Mouse (Mus musculus) intestine, embryonic 15.5 days (tissue): ENCODE data around the gene Ric1. TPM values are rescaled to one million over a fixed set of nuclear protein-coding genes. Genes with fewer than 3 reads are reported as not detected.

ENCODE experiments used
- ATAC-seq: fragments of 200-750 bp; cut with Nextera tagmentation; 2 replicates; pipeline ENCODE4 v1.8.0; 2017; ENCODE audit warnings: moderate TSS enrichment, moderate library complexity
- H3K27ac ChIP-seq: fragments of 300-500 bp; sonication (generic); 2 replicates; pipeline ENCODE4 v1.5.1; 2015; ENCODE audit warnings: mild to moderate bottlenecking, inconsistent platforms
- H3K27me3 ChIP-seq: fragments of 300-500 bp; sonication (generic); replicated peaks from 2 replicates; pipeline ENCODE4 v1.6.1; 2015; ENCODE audit warnings: inconsistent platforms
- H3K36me3 ChIP-seq: fragments of 300-500 bp; sonication (generic); 2 replicates; pipeline ENCODE4 v1.6.1; 2015; ENCODE audit warnings: inconsistent platforms
- H3K4me1 ChIP-seq: fragments of 300-500 bp; sonication (generic); replicated peaks from 2 replicates; pipeline ENCODE4 v1.6.1; 2015; ENCODE audit warnings: inconsistent platforms
- H3K4me2 ChIP-seq: fragments of 300-500 bp; sonication (generic); replicated peaks from 2 replicates; pipeline ENCODE4 v1.6.1; 2015; ENCODE audit warnings: mild to moderate bottlenecking, inconsistent platforms
- H3K4me3 ChIP-seq: fragments of 300-500 bp; sonication (generic); replicated peaks from 2 replicates; pipeline ENCODE4 v1.5.1; 2015; ENCODE audit warnings: inconsistent platforms
- H3K9ac ChIP-seq: fragments of 300-500 bp; sonication (generic); 2 replicates; pipeline ENCODE4 v1.6.1; 2015; ENCODE audit warnings: inconsistent platforms
- H3K9me3 ChIP-seq: fragments of 300-500 bp; sonication (generic); 2 replicates; pipeline ENCODE4 v1.6.1; 2016; ENCODE audit warnings: inconsistent platforms
- WGBS: fragments of 180-500 bp; shearing (Covaris S2); methylation state at CpG from one replicate; pipeline ENCODE4 v1.1.7; 2015; 5-methylcytosine and 5-hydroxymethylcytosine counted together
- polyA plus RNA-seq: library from polyadenylated mRNA; unstranded; fragments of >200 nt; fragmentation: Nextera tagmentation; extraction: Ambion mirVana; gene quantifications from 2 replicates; pipeline ENCODE4 v1.2.1, GENCODE M21; 2015

Ric1 gene
- polyA plus RNA-seq, 1 experiment from 2014 or later, result 12.3 TPM

DNA sequence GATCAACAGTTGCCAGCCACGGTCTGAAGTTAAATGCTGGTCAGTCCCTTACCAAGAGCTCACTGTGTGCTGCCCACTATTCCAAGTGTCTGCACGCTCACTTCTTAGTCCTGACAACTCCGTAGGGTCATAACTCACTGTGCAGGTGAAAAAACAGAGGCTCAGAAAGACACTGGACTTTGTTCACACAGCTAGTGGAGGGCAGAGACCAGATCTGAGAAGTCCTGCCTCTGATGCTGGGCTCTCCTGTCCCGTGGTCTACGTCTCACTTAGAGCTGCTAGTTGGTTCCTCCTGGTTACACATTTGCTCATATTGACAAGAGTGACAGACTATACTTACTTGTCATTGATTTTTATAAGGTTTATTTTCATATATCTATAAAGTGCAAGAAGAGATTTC, 76.9 kb downstream of the Ric1 start:
- H3K4me3 ChIP-seq, result no peak overlapping the region
- WGBS, result 81% methylated on average over 5 of the region's 5 CpGs
- no peak for ATAC-seq

DNA sequence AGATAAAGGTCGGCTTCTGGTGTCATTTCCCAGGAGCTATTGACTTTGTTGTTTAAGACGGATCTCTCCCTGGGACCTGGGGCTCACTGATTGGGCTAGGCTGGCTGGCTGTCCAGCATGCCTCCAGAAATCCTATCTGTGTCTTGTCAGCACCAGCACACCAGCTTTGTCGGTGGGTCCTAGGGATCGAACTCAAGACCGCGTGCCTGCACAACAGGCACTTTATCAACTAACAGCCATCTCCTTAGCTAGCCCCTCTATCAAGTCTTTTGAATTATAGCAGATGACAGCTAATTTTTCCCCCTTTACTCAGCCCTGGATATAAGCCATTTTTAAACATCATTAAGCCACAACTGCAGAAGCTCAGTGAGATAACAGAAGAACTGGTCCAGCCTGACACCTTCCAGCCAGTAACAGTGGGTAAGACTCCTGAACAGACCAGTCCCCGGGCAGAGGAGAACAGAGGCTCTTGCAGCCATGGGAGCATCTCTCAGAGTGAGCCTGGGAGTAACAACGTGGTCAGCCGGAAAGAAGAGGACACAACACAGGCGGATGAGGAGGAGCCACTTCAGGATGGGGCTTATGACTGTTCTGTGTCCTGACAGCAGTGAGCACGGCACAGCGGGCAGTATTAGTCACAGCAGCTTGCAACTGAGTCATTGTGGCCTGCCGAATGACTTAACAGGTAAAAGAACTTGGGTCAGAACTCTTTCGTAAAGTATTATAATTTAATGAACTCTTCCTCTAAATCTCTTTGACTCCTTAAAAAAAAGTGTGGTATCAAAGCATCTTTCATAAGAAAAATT, 81.7 kb downstream of the Ric1 start:
- H3K9me3 ChIP-seq, result no peaks in the 10 kb centered on the region
- no peak overlapping the region for H3K9ac ChIP-seq
- no peak overlapping the region for H3K27ac ChIP-seq
- no peaks in the 10 kb centered on the region for H3K4me1 ChIP-seq
- H3K27me3 ChIP-seq, result no peaks in the 10 kb centered on the region
- peaks cover 21% of the 10 kb centered on the region for H3K36me3 ChIP-seq
- no peak for ATAC-seq
- no peak overlapping the region for H3K4me2 ChIP-seq
- WGBS, result 84% methylated on average over 14 of the region's 14 CpGs
- no peak overlapping the region for H3K4me3 ChIP-seq

More for the DNA sequence above, 76.9 kb downstream of the Ric1 start:
- H3K4me2 ChIP-seq, result no peak overlapping the region
- no peaks in the 10 kb centered on the region for H3K9me3 ChIP-seq
- H3K9ac ChIP-seq, result no peak overlapping the region
- no peaks in the 10 kb centered on the region for H3K4me1 ChIP-seq
- no peak overlapping the region for H3K27ac ChIP-seq
- H3K36me3 ChIP-seq, result peaks cover 30% of the 10 kb centered on the region
- H3K27me3 ChIP-seq, result no peaks in the 10 kb centered on the region

DNA sequence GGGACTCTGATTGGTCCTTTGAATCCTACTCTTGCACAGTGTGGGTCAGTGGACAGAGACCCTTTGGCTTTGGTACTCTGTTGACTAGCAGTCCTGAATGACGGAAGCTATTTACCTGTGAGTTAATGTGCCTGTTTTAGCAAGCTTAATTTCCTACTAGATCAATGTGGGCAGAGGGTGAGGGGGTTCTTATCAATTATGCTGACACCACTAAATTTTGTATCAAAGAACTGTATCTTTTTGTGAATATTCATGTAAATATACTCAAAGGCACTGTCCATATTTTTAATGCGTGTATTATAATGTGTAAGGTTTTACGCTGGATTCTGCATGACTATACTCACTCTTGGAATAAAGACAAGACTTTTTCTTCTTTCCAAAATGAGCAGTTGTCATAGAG, 82.6 kb downstream of the Ric1 start:
- Histone ChIP-seq H3K9ac (no peak overlapping the region), H3K27ac (no peak overlapping the region), H3K36me3 (peaks cover 18% of the 10 kb centered on the region), H3K4me2 (no peak overlapping the region), H3K4me1 (no peaks in the 10 kb centered on the region), H3K4me3 (no peak overlapping the region), H3K27me3 (no peaks in the 10 kb centered on the region), H3K9me3 (no peaks in the 10 kb centered on the region)
- ATAC-seq, result no peak
- 91% methylated on average over 3 of the region's 3 CpGs for WGBS

DNA sequence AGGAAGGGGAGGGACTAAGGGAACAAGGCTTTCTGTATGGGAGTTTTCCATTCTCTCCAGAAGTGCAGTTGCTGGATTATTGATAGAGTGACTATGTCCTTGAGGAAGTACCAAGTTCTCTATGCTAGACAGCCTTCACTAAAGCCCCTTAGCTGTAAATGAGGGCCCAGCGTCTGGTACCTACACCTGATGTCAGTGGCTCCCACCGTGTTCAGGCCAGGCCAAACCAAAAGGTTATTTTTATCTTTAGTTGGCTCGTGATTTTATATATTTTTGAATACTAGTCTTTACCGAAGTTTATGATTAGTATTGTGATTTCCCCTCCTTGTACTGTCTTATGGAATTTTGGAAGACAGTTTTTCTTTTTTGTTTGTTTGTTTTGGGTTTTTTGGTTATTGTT, 85.4 kb downstream of the Ric1 start:
- WGBS, result 89% methylated on average over 4 of the region's 4 CpGs
- H3K36me3 ChIP-seq, result peaks cover 12% of the 10 kb centered on the region

DNA sequence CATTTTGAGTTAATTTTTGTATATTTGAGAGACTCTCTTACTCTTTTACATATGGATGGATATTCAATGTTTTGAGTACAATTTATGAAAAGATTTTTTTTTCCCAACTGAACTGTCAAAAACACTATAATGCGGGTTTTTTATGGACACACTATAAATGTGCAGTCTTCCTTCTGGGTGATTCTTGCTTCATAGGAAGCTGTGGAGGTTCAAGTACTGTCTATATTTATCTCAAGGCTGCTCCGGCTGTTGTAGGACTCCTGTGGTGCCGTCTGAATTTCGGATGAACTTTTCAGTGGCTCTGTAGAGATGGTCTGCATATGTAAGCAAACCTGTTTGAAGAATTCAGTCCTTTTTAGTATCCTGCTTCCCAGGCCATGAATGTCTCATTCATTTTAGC, 86.1 kb downstream of the Ric1 start:
- Histone ChIP-seq H3K9me3 (no peaks in the 10 kb centered on the region), H3K4me2 (no peak overlapping the region), H3K9ac (no peak overlapping the region), H3K27ac (no peak overlapping the region), H3K27me3 (no peaks in the 10 kb centered on the region), H3K36me3 (peaks cover 10% of the 10 kb centered on the region; the same call in 1 of the 2 replicates), H3K4me3 (no peak overlapping the region), H3K4me1 (no peaks in the 10 kb centered on the region)
- WGBS, result 67% methylated on average over 4 of the region's 4 CpGs
- ATAC-seq, result no peak

More for the DNA sequence above, 85.4 kb downstream of the Ric1 start:
- no peak overlapping the region for H3K4me2 ChIP-seq
- no peaks in the 10 kb centered on the region for H3K4me1 ChIP-seq
- H3K9ac ChIP-seq, result no peak overlapping the region
- no peak overlapping the region for H3K27ac ChIP-seq
- ATAC-seq, result no peak
- no peaks in the 10 kb centered on the region for H3K9me3 ChIP-seq
- no peak overlapping the region for H3K4me3 ChIP-seq
- no peaks in the 10 kb centered on the region for H3K27me3 ChIP-seq

DNA sequence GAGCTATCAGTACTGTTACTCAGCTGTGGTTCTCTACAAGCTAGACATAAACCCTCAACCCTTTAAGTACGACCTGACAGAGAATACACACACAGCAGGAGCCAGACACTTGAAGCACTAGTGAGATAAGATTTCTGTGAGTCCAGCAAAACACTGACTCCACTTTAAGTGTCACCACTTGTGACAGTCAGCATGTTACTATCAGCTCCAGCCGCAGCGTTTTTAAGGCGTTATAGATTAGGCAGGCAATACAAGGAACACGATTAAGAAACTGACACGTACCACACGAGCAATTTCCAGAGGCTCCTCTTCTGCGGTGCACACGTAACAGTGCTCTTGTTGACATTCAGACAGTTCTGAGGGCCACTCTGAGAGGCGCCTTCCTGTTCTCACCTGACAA, 88.8 kb downstream of the Ric1 start:
- WGBS, result 80% methylated on average over 10 of the region's 10 CpGs
- no peak overlapping the region for H3K4me3 ChIP-seq
- no peak overlapping the region for H3K9ac ChIP-seq
- no peak overlapping the region for H3K4me2 ChIP-seq
- no peaks in the 10 kb centered on the region for H3K4me1 ChIP-seq
- H3K27ac ChIP-seq, result no peak overlapping the region
- ATAC-seq, result peak; percentile 83
- H3K9me3 ChIP-seq, result no peaks in the 10 kb centered on the region
- no peaks in the 10 kb centered on the region for H3K27me3 ChIP-seq
- peaks cover 3% of the 10 kb centered on the region; the same call in 1 of the 2 replicates for H3K36me3 ChIP-seq

DNA sequence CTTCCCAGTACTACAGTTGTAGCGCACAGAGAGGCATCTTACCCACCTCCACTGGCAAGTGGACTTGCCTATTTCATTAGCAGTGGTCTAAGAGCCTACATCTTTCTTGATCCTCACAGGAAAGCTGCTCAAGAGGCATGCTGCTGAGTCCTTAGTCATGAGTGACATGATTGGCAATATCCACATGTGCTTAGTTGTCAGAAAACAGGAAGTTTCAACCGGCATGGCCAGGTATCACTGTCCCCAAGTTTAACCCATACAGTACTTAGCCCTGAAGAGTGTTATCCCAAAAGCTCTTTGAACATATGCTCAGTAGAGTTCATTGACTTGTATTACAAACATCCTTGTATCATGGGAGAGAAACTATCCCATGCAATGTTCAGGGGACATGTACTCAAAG, 90.0 kb downstream of the Ric1 start:
- WGBS, result 86% methylated on average over 2 of the region's 2 CpGs
- Histone ChIP-seq H3K27me3 (no peaks in the 10 kb centered on the region), H3K9ac (no peak overlapping the region), H3K4me2 (no peak overlapping the region), H3K36me3 (peaks cover 3% of the 10 kb centered on the region; the same call in 1 of the 2 replicates), H3K9me3 (no peaks in the 10 kb centered on the region), H3K4me1 (no peaks in the 10 kb centered on the region), H3K27ac (no peak overlapping the region), H3K4me3 (no peak overlapping the region)
- ATAC-seq, result no peak

DNA sequence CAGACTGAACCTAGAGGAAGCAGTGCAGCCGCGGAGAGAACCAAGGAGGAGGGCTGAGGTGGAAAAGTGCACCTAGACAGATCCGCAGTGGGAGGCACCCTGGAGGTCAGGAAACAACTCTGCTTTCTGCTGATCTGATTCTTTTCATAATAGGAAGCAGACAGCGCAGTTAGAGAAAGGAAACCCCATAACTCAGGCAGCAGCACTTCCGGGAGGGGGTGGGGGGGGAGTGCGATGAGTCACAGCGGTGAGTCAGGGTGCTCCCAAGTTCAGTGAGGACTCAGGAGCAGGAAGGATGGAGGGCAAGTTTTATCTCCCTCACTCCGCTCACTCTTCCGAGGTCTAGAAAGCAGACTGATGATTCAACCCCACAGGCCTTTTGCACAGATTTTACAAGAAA, 119.0 kb downstream of the Ric1 start:
- Histone ChIP-seq H3K36me3 (0 out of 2 replicates have a peak, but pooled peaks cover 4% of the 10 kb centered on the region), H3K4me2 (peak overlapping the region; percentile 41), H3K27ac (peak overlapping the region; percentile 24; the same call in 1 of the 2 replicates), H3K4me3 (no peak overlapping the region), H3K9ac (no peak overlapping the region), H3K9me3 (no peaks in the 10 kb centered on the region), H3K27me3 (no peaks in the 10 kb centered on the region), H3K4me1 (0 out of 2 replicates have a peak, but pooled peaks cover 4% of the 10 kb centered on the region)
- 26% methylated on average over 9 of the region's 9 CpGs for WGBS
- ATAC-seq, result peak; percentile 83

DNA sequence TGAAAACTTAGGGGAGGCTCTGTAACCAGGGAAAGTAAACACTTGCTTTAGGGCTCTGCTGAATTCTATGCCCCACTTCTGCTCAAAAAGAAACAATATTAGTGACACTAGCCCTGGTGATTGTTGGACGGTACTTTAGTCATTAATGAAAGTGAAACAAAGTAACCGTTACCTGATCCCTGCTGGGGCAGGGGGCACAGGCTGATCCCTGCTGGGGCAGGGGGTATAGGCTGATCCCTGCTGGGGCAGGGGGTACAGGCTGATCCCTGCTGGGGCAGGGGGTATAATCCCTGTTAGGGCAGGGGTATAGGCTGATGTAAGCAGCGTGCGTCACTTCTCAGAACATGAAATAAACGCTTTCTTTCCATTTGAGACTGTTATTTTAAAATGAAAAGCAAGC, 119.4 kb downstream of the Ric1 start:
- whole genome bisulfite sequencing, result 73% methylated on average over 5 of the region's 5 CpGs
- 0 out of 2 replicates have a peak, but pooled peaks cover 4% of the 10 kb centered on the region for H3K4me1 ChIP-seq
- H3K36me3 ChIP-seq, result 0 out of 2 replicates have a peak, but pooled peaks cover 4% of the 10 kb centered on the region
- ATAC-seq, result peak; percentile 25; the same call in 1 of the 2 replicates
- H3K9me3 ChIP-seq, result no peaks in the 10 kb centered on the region
- H3K27ac ChIP-seq, result no peak overlapping the region
- peak overlapping the region; percentile 9; the same call in 1 of the 2 replicates for H3K4me2 ChIP-seq
- H3K9ac ChIP-seq, result no peak overlapping the region
- H3K4me3 ChIP-seq, result no peak overlapping the region
- H3K27me3 ChIP-seq, result no peaks in the 10 kb centered on the region

DNA sequence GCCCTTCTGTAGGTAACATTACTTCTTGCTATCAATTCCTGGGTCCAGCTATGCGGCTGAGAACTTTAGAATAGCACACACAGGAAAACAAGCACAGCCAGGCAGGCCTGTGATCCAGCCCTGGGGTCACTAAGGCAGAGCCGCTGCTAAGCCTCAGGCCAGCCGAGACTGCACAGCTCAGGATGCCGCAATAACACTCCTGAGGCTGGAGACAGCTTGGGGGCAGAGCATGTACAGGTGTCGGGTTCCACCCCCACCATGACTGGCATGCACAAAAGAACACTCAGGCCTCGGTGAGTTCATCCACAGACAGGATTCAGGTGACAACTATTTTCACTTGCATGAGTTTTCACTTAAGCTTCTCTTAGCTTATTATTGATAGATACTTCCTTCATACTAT, 120.1 kb downstream of the Ric1 start:
- Histone ChIP-seq H3K9me3 (no peaks in the 10 kb centered on the region), H3K9ac (no peak overlapping the region), H3K4me2 (no peak overlapping the region), H3K36me3 (0 out of 2 replicates have a peak, but pooled peaks cover 4% of the 10 kb centered on the region), H3K4me3 (no peak overlapping the region), H3K4me1 (0 out of 2 replicates have a peak, but pooled peaks cover 4% of the 10 kb centered on the region), H3K27me3 (no peaks in the 10 kb centered on the region), H3K27ac (no peak overlapping the region)
- ATAC-seq, result no peak
- WGBS, result 63% methylated on average over 6 of the region's 6 CpGs

DNA sequence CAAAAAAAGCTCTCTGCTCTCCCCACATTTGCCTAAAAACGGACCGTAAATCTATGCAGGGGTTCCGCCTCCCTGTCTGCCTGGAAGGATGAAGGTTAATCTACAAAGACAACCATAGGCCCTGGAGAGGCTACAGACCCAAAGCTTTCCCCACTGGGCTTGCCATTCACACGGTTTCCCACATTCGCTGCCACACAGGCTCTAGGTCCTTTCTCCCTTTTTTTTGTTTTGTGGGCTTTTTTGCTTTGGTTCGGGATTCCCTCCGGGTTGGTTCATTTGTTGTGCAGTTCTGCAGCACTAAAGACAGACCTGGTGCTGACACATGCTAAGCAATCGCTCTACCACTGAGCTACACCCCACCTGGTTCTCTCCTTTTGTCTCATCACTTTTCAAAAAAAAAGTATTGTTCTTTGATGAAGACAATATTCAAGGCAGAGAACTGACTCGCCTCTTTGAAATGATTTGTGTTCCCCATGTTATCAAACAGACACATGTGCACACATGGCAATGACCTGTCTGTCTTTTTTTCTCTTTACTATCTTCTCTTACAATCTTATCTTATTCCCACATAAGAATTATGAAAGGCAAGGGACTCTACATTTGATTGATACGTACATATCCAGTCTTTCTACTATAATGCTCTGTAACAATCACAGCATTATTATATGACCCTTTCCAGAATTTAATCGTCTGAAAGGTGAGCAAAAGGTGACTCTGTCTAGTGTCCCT, 121.3 kb downstream of the Ric1 start:
- no peaks in the 10 kb centered on the region for H3K9me3 ChIP-seq
- H3K4me3 ChIP-seq, result no peak overlapping the region
- 0 out of 2 replicates have a peak, but pooled peaks cover 4% of the 10 kb centered on the region for H3K4me1 ChIP-seq
- no peaks in the 10 kb centered on the region for H3K27me3 ChIP-seq
- WGBS, result 87% methylated on average over 11 of the region's 11 CpGs
- no peak overlapping the region for H3K4me2 ChIP-seq
- H3K27ac ChIP-seq, result no peak overlapping the region
- H3K36me3 ChIP-seq, result 0 out of 2 replicates have a peak, but pooled peaks cover 4% of the 10 kb centered on the region
- no peak overlapping the region for H3K9ac ChIP-seq
- no peak for ATAC-seq

DNA sequence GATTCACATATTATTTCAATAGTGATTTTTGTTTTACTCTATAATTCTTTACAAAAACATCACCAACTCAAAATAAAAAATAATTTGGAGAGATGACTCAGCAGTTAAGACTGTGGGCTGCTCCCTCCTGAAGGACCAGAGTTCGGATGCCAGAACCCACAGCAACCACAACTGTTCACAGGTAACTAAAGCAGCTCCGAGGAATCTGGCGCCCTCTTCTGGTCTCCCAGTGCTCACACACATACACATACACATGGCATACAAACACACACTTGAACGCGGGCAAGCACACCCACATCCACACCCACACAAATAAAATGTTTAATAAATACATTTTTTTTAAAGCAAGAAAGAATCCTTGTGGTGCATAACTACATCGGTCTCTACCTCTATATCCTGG, 122.7 kb downstream of the Ric1 start:
- Histone ChIP-seq H3K4me2 (no peak overlapping the region), H3K36me3 (0 out of 2 replicates have a peak, but pooled peaks cover 4% of the 10 kb centered on the region), H3K27me3 (no peaks in the 10 kb centered on the region), H3K9me3 (no peaks in the 10 kb centered on the region), H3K9ac (no peak overlapping the region), H3K4me3 (no peak overlapping the region), H3K4me1 (0 out of 2 replicates have a peak, but pooled peaks cover 4% of the 10 kb centered on the region), H3K27ac (no peak overlapping the region)
- 95% methylated on average over 6 of the region's 6 CpGs for WGBS
- no peak for ATAC-seq
